Mouse (Mus musculus) limb, embryonic 10.5 days (tissue): ENCODE results near the gene Olfr1366. TPM values are rescaled to one million over a fixed set of nuclear protein-coding genes. Genes with fewer than 3 reads are reported as not detected.
"Not testable (repeated sequence)": the region's sequence is repeated elsewhere in the genome, so short reads cannot be mapped to it uniquely, and the experiment has no call there.

ENCODE experiments used
- DNase-seq: peaks from one replicate; pipeline ENCODE4 v3.0.0-alpha.2; 2017; ENCODE audit warnings: low spot score
- H3K27ac ChIP-seq: fragments of 300-500 bp; sonication (generic); 2 replicates; pipeline ENCODE4 v1.5.1; 2016; ENCODE audit warnings: mild to moderate bottlenecking
- H3K27me3 ChIP-seq: fragments of 300-500 bp; sonication (generic); 2 replicates; pipeline ENCODE4 v1.6.1; 2016; ENCODE audit warnings: low read depth, mild to moderate bottlenecking; ENCODE audit not compliant: poor library complexity, severe bottlenecking
- H3K36me3 ChIP-seq: fragments of 300-500 bp; sonication (generic); 2 replicates; pipeline ENCODE4 v1.6.1; 2016; ENCODE audit warnings: mild to moderate bottlenecking, moderate library complexity
- H3K4me1 ChIP-seq: fragments of 300-500 bp; sonication (generic); 2 replicates; pipeline ENCODE4 v1.6.1; 2016
- H3K4me3 ChIP-seq: fragments of 300-500 bp; sonication (generic); 2 replicates; pipeline ENCODE4 v1.5.1; 2016; ENCODE audit warnings: mild to moderate bottlenecking, moderate library complexity
- H3K9me3 ChIP-seq: fragments of 300-500 bp; sonication (generic); replicated peaks from 2 replicates; pipeline ENCODE4 v1.6.1; 2016; ENCODE audit warnings: mild to moderate bottlenecking
- WGBS: fragments of 180-500 bp; shearing (Covaris S2); methylation state at CpG from one replicate; pipeline ENCODE4 v1.1.7; 2016; 5-methylcytosine and 5-hydroxymethylcytosine counted together
- polyA plus RNA-seq: library from polyadenylated mRNA; unstranded; fragments of >200 nt; fragmentation: Nextera tagmentation; extraction: Ambion mirVana; gene quantifications from 2 replicates; pipeline ENCODE4 v1.2.1, GENCODE M21; 2016

Gene Olfr1366
- 0.06 TPM in 1 of 2 replicates, not detected in the other for polyA plus RNA-seq

GRCm38 (mm10) chr13:21542708-21543107, at the start of gene Olfr1366:
Gene Olfr1366, minus strand, starts transcription at chr13:21542808.
- no peak within 1 kb of the TSS for H3K27ac ChIP-seq
- H3K9me3 ChIP-seq = no peaks in the 10 kb centered on the region
- H3K27me3 ChIP-seq = no peaks in the 10 kb centered on the region
- 74% methylated on average over 1 of the region's 1 CpGs for WGBS
- no peak within 1 kb of the TSS for H3K4me3 ChIP-seq
- H3K36me3 ChIP-seq = no peaks in the 10 kb centered on the region
- H3K4me1 ChIP-seq = no peaks in the 10 kb centered on the region
- DNase-seq = no peak

DNA sequence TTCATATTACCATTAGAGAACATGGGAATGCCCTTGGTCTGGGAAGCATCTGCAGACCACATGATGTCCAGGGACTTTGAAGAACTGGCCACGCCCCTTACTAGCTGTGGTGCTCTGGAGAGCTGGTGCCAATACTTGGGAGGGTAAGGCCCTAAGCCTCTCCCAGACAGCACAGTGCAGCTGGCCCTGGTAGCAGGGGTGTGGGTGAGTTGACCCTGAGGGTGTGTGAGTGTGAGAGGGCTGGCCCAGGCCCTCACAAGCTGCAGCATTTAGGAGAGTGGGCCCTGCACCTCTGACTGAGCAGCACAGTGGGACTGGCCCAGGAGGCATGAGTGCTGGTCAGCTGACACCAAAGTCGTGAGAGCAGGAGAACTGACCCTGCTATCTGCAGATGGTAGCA, 49.0 kb upstream of the Olfr1366 start:
- DNase-seq = no peak
- no peak overlapping the region for H3K4me3 ChIP-seq
- H3K9me3 ChIP-seq = no peaks in the 10 kb centered on the region
- H3K36me3 ChIP-seq = no peaks in the 10 kb centered on the region
- H3K4me1 ChIP-seq = peaks cover 3% of the 10 kb centered on the region; the same call in 1 of the 2 replicates
- H3K27me3 ChIP-seq = no peaks in the 10 kb centered on the region
- no peak overlapping the region for H3K27ac ChIP-seq
- WGBS = 72% methylated on average over 2 of the region's 2 CpGs

DNA sequence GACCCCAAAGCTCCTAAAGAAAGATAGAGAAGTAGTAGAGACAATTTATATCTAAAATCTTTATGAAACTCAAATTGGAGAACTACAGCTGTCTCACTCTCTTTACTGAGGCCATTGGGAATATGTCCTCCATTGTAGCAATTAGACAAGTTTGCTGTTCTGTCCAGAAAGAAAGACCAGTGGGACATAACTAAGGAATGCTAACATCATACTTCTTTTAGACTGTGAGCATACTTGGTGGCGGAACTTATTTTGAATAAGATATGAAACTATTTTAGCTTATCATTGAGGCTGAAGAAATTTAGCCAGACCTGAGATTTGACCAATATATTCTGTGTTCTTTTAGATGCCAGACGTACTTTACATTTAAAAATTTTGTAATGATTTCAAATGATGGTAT, 39.1 kb upstream of the Olfr1366 start, which contains the start of gene Olfr1364:
Gene Olfr1364 (minus strand): TSS at position 101 of the 400 bp plus-strand sequence.
- no peak for DNase-seq
- no peaks in the 10 kb centered on the region for H3K36me3 ChIP-seq
- H3K27me3 ChIP-seq = no peaks in the 10 kb centered on the region
- H3K9me3 ChIP-seq = no peaks in the 10 kb centered on the region
- no peak within 1 kb of the TSS for H3K4me3 ChIP-seq
- H3K4me1 ChIP-seq = no peaks in the 10 kb centered on the region
- no peak within 1 kb of the TSS for H3K27ac ChIP-seq
- WGBS = 89% methylated on average over 2 of the region's 2 CpGs

GRCm38 (mm10) chr13:21559793-21560192, 17.2 kb upstream of the Olfr1366 start, which contains the start of gene Olfr1535:
Gene Olfr1535, minus strand, starts transcription at chr13:21559893.
- WGBS = 76% methylated on average over 1 of the region's 1 CpGs
- H3K4me1 ChIP-seq = no peaks in the 10 kb centered on the region
- no peak for DNase-seq
- no peak within 1 kb of the TSS for H3K27ac ChIP-seq
- no peaks in the 10 kb centered on the region for H3K27me3 ChIP-seq
- no peak within 1 kb of the TSS for H3K4me3 ChIP-seq
- H3K9me3 ChIP-seq = no peaks in the 10 kb centered on the region
- H3K36me3 ChIP-seq = no peaks in the 10 kb centered on the region

- H3K4me1 ChIP-seq = no peaks in the 10 kb centered on the region
- WGBS = 77% methylated on average over 3 of the region's 3 CpGs
- no peak overlapping the region for H3K27ac ChIP-seq
- no peak for DNase-seq
- H3K36me3 ChIP-seq = no peaks in the 10 kb centered on the region
- no peaks in the 10 kb centered on the region for H3K9me3 ChIP-seq
- no peaks in the 10 kb centered on the region for H3K27me3 ChIP-seq
- no peak overlapping the region for H3K4me3 ChIP-seq
Measured at GRCm38 (mm10) chr13:21550416-21551110, 8.0 kb upstream of the Olfr1366 start.

GRCm38 (mm10) chr13:21549487-21549886, 6.9 kb upstream of the Olfr1366 start:
- Histone ChIP-seq H3K4me3 (no peak overlapping the region), H3K9me3 (no peaks in the 10 kb centered on the region), H3K4me1 (no peaks in the 10 kb centered on the region), H3K27me3 (no peaks in the 10 kb centered on the region), H3K36me3 (no peaks in the 10 kb centered on the region), H3K27ac (no peak overlapping the region)
- 95% methylated on average over 3 of the region's 3 CpGs for WGBS
- no peak for DNase-seq

DNA sequence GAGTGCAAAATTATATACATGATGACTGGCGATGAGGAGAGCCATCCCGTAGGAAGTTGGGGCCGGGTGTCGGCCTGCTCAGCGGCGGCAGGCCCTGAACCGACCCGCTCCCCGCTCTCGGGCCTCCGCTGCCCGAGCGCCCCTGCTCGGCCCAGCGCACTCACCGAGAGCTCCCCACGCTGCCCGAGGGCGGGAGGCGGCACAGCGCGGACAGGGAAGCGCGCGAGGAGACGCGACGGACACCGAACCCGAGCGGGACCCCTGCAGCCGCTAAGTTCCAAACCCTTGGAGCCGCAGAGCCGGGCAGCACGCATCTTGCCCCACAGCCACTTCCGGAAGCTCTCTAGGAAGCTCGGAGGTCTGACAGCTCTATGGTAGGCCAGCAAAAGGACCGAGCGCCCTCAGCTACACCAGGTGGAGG, 11.8 kb downstream of the Olfr1366 start, which contains the start of gene Zkscan8:
Gene Zkscan8 (minus strand): TSS at position 340 of the 421 bp plus-strand sequence.
- WGBS = under 1% methylated on average over 39 of the region's 39 CpGs
- Histone ChIP-seq H3K4me3 (peak within 1 kb of the TSS; percentile 93), H3K4me1 (peaks cover 8% of the 10 kb centered on the region; the same call in 1 of the 2 replicates), H3K27ac (peak within 1 kb of the TSS; percentile 99), H3K27me3 (no peaks in the 10 kb centered on the region), H3K9me3 (no peaks in the 10 kb centered on the region), H3K36me3 (peaks cover 14% of the 10 kb centered on the region)
- DNase-seq = peak; percentile 93

- no peaks in the 10 kb centered on the region for H3K9me3 ChIP-seq
- DNase-seq = no peak
- peak overlapping the region; percentile 93 for H3K4me3 ChIP-seq
- H3K27ac ChIP-seq = peak overlapping the region; percentile 99; the same call in 1 of the 2 replicates
- peaks cover 8% of the 10 kb centered on the region; the same call in 1 of the 2 replicates for H3K4me1 ChIP-seq
- peaks cover 20% of the 10 kb centered on the region for H3K36me3 ChIP-seq
- H3K27me3 ChIP-seq = no peaks in the 10 kb centered on the region
- WGBS = 57% methylated on average over 7 of the region's 7 CpGs
Measured at GRCm38 (mm10) chr13:21530136-21530535, 12.5 kb downstream of the Olfr1366 start.

GRCm38 (mm10) chr13:21506221-21506649, 36.4 kb downstream of the Olfr1366 start:
- H3K4me3 ChIP-seq = peak overlapping the region; percentile 67
- under 1% methylated on average over 21 of the region's 21 CpGs for WGBS
- peaks cover 7% of the 10 kb centered on the region; the same call in 1 of the 2 replicates for H3K4me1 ChIP-seq

GRCm38 (mm10) chr13:21502296-21502695, 40.3 kb downstream of the Olfr1366 start:
- peaks cover 7% of the 10 kb centered on the region; the same call in 1 of the 2 replicates for H3K4me1 ChIP-seq
- no peak for DNase-seq
- H3K36me3 ChIP-seq = no peaks in the 10 kb centered on the region
- no peaks in the 10 kb centered on the region for H3K27me3 ChIP-seq
- H3K27ac ChIP-seq = no peak overlapping the region
- no peaks in the 10 kb centered on the region for H3K9me3 ChIP-seq
- H3K4me3 ChIP-seq = no peak overlapping the region
- 88% methylated on average over 5 of the region's 5 CpGs for WGBS

More at GRCm38 (mm10) chr13:21506221-21506649, 36.4 kb downstream of the Olfr1366 start:
- peak; percentile 86 for DNase-seq
- Histone ChIP-seq H3K27me3 (no peaks in the 10 kb centered on the region), H3K27ac (peak overlapping the region; percentile 90), H3K9me3 (no peaks in the 10 kb centered on the region), H3K36me3 (no peaks in the 10 kb centered on the region)

DNA sequence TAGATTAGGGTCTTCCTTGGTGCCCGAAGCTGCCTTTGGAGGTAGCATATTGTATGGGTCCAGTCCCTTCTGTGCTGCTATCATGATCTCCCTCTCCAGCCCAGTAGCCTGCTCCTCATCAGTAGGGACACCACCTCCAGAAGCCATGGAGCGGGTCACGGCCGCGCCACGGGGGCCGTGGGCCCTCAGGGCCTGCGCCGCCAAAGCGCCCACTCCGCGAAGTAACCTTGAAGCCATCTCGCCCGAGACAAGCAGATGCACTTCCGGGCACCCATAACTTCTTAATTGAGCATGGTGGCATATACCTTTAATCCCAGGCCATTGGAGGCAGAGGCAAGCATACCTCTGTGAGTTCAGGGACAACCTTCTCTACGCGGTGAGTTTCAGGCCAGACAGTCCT, 41.4 kb downstream of the Olfr1366 start, which contains the start of gene Gm11273:
Gene Gm11273 (minus strand): TSS at position 237 of the 400 bp plus-strand sequence.
- not testable (repeated sequence) for DNase-seq, H3K27me3 ChIP-seq, H3K27ac ChIP-seq, H3K9me3 ChIP-seq, H3K4me1 ChIP-seq, H3K4me3 ChIP-seq, H3K36me3 ChIP-seq
- WGBS = 95% methylated on average over 17 of the region's 17 CpGs

GRCm38 (mm10) chr13:21495080-21495479, 47.5 kb downstream of the Olfr1366 start, which contains the start of gene AK157302:
Gene AK157302, plus strand, starts transcription at chr13:21495223.
- Histone ChIP-seq H3K27me3 (no peaks in the 10 kb centered on the region), H3K36me3 (no peaks in the 10 kb centered on the region), H3K4me1 (no peaks in the 10 kb centered on the region), H3K27ac (no peak within 1 kb of the TSS), H3K9me3 (no peaks in the 10 kb centered on the region), H3K4me3 (no peak within 1 kb of the TSS)
- DNase-seq = no peak
- WGBS = 94% methylated on average over 21 of the region's 21 CpGs

DNA sequence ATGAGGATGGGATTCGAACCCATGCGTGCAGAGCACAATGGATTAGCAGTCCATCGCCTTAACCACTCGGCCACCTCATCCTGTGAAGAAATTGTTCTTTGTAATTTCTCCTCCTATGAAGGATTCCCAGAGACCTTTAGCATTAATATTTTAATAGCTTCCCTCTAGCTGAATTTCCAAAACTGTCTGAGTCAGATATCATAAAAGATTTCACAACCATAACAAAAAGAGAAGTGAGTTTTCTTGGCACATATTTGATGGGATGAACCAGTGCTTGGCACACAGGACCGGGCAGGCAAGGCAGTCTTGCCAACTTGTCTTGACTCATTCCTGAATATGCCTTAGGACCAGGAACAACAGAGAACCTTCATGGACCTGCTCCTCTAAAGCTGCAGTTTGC, 49.8 kb downstream of the Olfr1366 start:
- no peaks in the 10 kb centered on the region for H3K4me1 ChIP-seq
- H3K9me3 ChIP-seq = no peaks in the 10 kb centered on the region
- DNase-seq = no peak
- H3K4me3 ChIP-seq = no peak overlapping the region
- H3K36me3 ChIP-seq = no peaks in the 10 kb centered on the region
- 95% methylated on average over 5 of the region's 5 CpGs for WGBS
- no peaks in the 10 kb centered on the region for H3K27me3 ChIP-seq
- no peak overlapping the region for H3K27ac ChIP-seq
